Mouse (Mus musculus) megakaryocyte progenitor cell, adult 5-6 weeks (primary cell): Measurements from ENCODE around the gene Ccdc9b. TPM values are rescaled to one million over a fixed set of nuclear protein-coding genes. Genes with fewer than 3 reads are reported as not detected.

Experiments used
- ATAC-seq: replicated peaks from 2 replicates; pipeline ENCODE4 v1.8.0; 2016; ENCODE audit warnings: mild to moderate bottlenecking, moderate TSS enrichment, inconsistent platforms; ENCODE audit not compliant: poor library complexity
- total RNA-seq, 2 experiments: library from RNA; stranded (forward) in 1 of 2; stranded (reverse) in 1 of 2; fragments of 157-497, 149-512 nt in 1 of 2; fragments of 200-1000 nt in 1 of 2; gene quantifications; 2 replicates each; pipeline versions ENCODE4 v1.2.3 to v1.2.4; 2015 to 2017

Gene Ccdc9b
- total RNA-seq, 2 experiments from 2014 or later, result 0.25 to 0.42 TPM

DNA sequence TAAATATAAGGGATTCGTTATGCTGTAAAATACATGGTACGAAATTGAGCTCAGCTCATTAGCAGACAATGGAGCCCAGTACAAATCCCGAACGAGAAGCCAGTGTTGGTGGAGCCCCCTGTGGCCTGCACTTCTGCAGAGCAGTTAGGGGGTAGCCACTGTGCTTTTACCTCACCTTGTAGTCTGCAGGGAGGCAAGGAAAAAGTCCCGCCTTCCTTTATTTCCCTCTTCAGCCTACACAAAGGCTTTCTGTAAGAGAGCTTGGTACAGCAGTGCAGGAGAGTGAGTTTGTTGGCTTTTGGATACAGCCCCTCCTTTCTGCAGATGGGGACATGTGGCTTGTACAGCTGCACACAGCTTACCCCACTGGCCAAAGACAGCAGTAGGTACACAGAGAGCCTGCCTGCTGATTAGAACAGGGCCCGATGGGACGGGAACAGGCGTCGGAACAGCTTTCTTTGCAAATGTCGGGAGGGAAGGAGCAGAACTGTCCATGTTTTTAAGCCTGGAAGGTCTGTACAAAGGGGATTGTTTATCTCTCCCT, 13.0 kb downstream of the Ccdc9b start:
- ATAC-seq, result no peak

- ATAC-seq, result no peak
Measured at GRCm38 (mm10) chr2:118747301-118747960, 15.0 kb downstream of the Ccdc9b start.

DNA sequence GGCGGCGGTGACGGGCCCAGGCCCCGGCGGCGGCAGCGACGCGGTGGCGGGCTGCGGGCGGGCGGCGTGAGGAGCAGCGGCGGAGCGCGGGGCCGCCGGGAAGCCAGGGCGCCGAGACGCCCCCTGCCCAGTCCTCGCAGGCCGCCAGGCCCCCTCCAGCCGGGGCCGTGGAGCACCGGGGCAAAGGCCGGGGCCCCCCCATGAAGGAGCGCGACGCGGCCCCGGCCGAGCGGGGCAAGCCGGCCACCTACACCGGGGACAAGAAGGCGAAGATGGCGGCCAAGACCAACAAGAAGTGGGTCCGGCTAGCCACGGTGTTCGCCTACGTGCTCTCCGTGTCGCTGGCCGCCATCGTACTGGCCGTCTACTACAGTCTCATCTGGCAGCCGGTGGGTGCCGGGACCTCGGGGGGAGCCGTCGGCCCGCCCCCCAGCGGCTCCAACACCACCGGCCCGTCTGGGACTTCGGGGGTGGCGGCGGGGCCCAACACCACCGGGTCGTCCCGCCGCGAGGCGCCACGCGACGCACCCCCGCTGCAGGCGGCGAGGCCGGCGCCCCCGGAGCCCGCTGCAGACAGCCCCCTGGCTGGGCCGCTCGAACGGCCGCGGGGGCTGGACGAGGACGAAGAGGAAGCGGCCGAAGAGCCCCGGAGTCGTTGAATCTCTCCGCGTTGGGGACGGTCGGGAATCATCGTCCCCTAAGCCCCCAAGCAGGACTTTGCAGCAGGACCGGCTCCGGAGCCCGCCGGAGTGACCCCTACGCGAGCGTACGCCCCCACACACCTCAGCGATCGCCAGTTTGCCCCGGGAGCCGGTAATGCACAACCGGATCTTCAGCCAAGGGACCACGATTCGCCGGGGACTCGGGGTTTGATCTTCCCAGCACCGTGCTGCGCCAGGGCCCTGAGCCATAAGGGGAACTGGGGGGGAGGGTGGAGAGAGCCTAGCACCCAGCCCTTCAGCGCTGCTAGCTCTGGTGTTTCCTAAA, 16.3 kb downstream of the Ccdc9b start:
- peak; percentile 28; the same call in 1 of the 2 replicates for ATAC-seq

- peak; percentile 82 for ATAC-seq
Measured at GRCm38 (mm10) chr2:118745232-118745884, 17.1 kb downstream of the Ccdc9b start, which contains the start of gene Inafm2. Gene Inafm2 (plus strand): TSS chr2:118745758.

DNA sequence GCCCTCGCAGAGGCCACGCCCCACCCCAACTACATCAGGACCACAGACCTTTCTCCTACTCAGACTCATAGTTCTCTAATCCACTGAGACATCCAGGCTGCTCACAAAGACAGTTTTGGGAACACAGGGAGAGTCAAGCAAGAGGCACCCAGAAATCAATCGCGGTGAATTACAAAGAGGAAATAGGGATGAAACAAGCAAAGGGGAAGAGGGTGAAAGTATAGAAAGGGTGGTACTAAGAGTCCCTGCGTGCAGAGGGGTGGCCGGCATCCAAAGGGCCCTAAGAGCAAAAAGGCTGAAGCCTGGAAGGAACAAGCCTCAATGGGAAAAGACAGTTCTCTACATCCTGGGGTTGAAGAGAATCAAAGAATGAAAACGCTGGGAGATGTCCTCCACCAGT, 17.8 kb downstream of the Ccdc9b start:
- ATAC-seq, result no peak

DNA sequence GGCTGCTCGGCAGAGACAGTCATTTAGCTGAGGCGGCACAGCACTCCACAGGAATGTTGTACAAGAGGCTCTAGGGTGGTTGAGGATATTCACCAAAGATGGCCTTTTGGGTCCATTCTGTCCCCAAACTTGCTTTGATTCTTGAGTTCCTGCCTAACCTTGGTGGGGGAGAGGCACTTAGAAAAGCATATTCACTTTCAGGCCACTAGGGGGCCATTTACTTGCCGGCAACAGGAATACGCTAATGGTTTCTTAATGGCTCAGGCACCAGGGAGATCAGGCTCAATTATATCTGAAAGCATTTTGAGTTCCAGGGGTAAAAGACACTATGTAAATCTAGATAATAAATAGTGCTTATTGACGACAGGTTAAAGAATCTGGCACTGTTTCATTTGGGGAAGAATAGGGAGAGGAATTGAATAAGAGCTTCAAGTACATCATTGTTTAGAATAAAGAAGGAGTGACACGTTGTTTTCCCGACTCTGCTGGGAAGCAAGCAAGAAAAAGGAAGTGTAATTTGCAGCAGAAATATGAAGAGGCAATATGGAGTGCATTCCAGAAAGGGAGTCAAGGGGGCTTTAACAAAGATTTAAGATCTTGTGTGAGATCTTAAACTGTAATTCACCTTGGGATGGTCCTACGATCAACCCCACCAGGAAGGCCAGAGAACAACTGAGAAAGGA, 19.1 kb downstream of the Ccdc9b start:
- ATAC-seq, result peak; percentile 54

DNA sequence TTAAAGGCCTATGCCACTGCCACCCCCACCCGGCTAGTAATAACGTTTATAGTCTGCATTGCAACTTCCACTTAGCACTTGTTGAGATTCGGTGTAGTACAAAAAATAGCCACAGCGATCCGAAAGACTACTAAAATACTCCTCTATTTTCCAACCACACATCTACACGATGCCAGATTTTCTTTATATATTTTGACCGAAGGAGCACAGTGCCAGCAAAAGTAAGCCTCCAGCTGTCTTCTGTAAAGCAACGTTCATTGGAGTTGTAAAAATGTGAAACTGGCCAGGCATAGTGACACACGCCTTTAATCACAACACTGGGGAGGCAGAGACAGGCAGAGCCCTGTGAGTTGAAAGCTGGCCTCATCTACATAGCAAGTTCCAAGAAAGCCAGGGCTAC, 21.3 kb downstream of the Ccdc9b start:
- no peak for ATAC-seq

DNA sequence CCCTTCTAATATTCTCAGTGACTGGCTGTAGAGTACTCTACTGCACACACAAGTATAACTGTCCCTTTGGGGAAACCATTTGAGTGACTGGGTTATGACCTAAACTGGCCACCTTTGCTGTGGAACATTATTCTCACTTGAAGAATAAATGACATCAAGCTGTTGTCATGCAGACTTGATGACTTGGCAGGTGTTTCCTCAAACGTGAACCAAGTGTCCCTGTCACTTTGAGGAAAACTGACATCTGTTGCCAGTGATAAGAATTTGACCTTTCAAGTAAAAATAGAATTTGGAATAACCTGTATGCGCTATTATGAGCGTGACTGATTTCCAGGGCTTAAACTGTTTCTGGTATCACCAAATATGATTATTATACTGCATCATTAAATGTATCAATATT, 22.1 kb downstream of the Ccdc9b start:
- no peak for ATAC-seq

GRCm38 (mm10) chr2:118733341-118733740, 29.1 kb downstream of the Ccdc9b start:
- ATAC-seq, result no peak

DNA sequence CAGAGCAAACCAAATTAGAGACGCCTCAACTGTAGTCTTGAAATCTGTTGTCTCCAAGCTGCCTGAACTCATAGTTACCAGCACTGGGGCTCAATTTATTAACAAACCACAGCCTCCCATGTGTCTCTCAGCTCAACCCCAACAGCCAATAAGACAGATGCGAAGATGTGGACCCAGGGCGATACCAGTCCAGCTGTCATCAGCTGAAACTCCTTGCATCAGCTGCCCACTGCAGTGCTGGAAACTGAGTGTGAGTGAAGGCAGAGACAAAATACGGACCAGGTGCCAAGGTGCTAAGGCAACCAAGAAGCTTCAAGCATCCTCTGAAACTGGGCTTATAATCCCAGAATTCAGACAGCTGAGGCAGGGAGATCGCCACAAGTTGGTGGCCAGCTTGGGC, 30.5 kb downstream of the Ccdc9b start:
- no peak for ATAC-seq

DNA sequence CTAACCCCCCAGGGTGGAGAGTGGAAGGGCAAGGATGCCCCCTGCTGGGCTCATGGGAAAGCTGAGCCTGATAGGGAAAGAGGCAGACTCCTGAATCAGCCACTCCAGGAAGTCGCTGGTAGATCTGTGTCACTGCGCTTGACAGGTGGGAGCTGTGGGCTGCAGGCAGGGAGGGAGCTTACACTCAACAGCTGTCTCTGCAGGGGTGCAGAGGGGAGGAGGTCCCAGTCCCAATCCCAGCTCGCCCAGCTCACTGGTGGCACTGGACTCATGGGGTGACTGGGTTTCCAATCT, 31.9 kb downstream of the Ccdc9b start:
- ATAC-seq, result peak; percentile 63

- ATAC-seq, result no peak
Measured at GRCm38 (mm10) chr2:118729816-118730621, 32.4 kb downstream of the Ccdc9b start.

DNA sequence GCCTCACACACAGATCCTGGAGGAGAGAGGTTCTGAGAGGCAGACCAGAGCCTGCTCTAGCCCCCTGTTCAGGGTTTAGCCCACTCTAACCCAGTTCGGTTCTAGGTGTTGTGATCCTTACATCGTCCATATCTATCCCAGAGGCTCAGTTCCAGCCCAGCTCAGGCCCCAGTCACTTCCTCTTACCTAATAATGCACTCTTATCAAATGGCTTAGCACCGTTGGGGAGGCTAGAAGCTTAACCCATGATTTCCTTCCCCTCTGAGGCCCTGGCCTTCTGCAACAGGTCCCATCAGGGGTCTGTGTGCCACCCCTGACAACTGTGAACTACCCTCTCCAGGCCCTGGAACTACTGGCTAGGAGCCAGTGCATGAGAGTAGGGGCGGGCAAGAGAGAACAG, 33.3 kb downstream of the Ccdc9b start:
- ATAC-seq, result peak; percentile 66

DNA sequence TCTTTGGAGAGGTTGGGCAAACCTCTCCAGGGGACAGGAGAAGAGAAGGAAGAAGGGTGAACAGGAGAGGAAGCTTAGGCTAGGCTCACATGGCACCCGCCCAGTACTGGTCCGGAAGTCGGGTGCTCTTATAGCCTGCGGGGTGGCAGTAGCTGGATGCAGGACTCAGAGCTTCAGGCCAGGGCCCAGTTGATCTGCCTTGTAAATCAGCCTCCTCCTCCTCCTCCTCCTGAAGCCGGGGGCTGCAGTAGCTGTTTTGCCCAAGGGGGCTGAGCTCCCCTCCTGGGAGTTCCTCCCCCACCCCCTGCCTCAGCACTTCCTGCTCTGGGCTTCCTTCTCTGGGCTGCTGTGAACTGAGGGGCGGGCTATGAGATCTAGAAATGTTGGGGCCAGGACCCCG, 34.1 kb downstream of the Ccdc9b start, which contains the start of gene Plcb2:
Gene Plcb2, minus strand, starts transcription at position 102 of the 400 bp plus-strand sequence.
- peak; percentile 35 for ATAC-seq

- ATAC-seq, result no peak
Measured at GRCm38 (mm10) chr2:118727911-118728310, 34.5 kb downstream of the Ccdc9b start.

DNA sequence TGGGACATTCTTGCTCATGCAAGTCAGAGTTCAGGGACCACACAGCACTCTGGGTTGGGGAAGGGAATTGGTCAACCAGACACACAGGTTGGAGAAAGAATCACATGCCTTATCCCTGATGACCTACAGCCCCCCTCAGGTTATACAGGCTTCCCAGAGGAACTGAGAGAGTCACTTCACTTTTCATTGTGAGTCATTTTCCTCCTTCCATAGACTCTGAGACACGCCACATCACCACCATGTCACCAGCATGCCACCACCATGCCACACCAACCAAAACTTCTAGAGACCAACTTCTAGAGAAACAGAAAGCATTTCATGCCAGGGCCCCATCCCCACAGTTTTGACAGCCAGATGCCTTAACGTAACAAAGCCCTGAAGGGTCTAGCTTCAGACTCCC, 35.6 kb downstream of the Ccdc9b start:
- no peak for ATAC-seq

DNA sequence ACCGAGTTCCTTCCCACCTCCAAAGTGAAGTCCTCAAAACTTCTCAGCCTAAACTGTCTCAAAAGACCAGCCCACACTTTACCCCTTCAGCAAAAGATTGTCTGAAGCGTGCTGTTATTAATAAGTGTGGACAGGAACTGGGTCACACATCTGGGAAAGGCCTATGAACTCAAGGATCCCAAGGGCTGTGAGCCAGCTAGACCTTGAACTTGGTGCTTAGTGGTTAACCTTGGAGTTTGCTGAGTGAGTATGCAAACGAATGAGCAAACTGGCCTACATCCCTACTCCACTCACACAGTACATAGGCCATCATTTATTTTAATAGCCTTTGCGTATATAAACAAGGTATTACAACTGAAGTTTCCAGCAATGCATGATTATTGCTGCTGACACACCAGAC, 37.0 kb downstream of the Ccdc9b start:
- ATAC-seq, result no peak

- peak; percentile 55 for ATAC-seq
Measured at GRCm38 (mm10) chr2:118723693-118724486, 38.6 kb downstream of the Ccdc9b start.

DNA sequence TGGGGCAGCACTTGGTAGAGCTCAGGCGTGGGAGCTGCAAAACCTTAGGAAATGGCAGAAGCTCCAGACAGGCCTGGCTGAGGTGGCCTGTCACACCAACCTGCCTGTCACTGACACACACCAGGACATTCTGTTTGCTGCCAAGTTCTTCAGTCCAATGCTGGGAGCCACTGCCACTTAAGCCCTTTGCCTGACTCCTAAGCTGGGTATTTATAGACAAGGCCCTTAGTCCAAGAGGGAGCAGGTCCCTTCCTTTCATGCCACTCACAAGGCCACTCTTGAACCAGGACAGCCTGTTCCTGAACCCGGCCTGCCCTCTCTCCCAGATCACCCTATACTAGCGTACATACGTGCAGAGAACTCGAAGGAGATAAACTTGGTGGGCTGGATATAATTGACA, 45.8 kb downstream of the Ccdc9b start:
- ATAC-seq, result no peak
